Mouse (Mus musculus): ENCODE measurements around the gene Cdk20.
A peak's percentile ranks its signal among the peaks of the same experiment; 100 is the strongest.

GRCm38 (mm10) chr13:64416955-64417601 is 15.0 kb upstream of the Cdk20 start:
- no peak for TF ChIP-seq CEBPB (IDR thresholded peaks at IDR 0.05; ENCODE audit: low read depth)
- no peak for TF ChIP-seq CTCF (IDR thresholded peaks at IDR 0.05; ENCODE audit: control insufficient read depth, insufficient read depth, insufficient read length)
- no peak for TF ChIP-seq MAX (IDR thresholded peaks at IDR 0.05)
- TF ChIP-seq USF1 (IDR thresholded peaks at IDR 0.05; ENCODE audit: low read depth): no peak
- TF ChIP-seq FOSL1 (IDR thresholded peaks at IDR 0.05; ENCODE audit: insufficient read depth, low read length, poor library complexity, severe bottlenecking): no peak
- TF ChIP-seq MYOG (IDR thresholded peaks at IDR 0.05; ENCODE audit: control insufficient read depth, extremely low read depth, insufficient read length): no peak
- TF ChIP-seq MYOD1 (IDR thresholded peaks at IDR 0.05; ENCODE audit: control insufficient read depth, insufficient read length, low read depth): peak; percentile 52

Data from C2C12 (cell line).